Mouse (Mus musculus) T-cell, adult 66 days (primary cell): ENCODE results near the gene Tas2r105. TPM values are rescaled to one million over a fixed set of nuclear protein-coding genes. Genes with fewer than 3 reads are reported as not detected.

Experiments used
- total RNA-seq, 2 experiments: library from RNA; stranded (reverse); gene quantifications; 3 replicates in 1 of 2; 4 replicates in 1 of 2; pipeline ENCODE4 v1.2.4; 2023

The Tas2r105 gene
- not detected for total RNA-seq

DNA sequence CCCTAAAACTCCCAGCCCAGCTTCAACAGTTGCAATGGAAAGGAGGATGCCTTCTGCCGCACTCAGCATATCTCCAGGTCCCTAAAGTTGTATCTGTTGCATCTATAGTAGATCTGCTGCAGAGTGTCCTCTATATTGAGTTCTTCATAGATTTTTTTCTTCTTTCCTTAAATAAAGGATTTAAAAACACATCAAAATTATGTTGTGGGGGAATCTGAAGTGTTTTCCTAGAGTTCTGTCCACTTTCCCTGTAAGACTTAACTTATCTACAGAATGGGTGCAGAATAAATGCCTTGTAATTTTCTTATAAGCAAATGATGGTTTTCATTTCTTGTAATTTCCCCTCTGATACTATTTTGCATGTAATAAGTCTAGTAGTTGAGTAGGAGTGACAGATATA is at the start of gene Tas2r105:
Gene Tas2r105, minus strand, starts transcription at position 101 of the 400 bp plus-strand sequence.

GRCm38 (mm10) chr6:131689963-131690362 is 2.7 kb upstream of the Tas2r105 start, which contains the start of gene Tas2r114:
Gene Tas2r114, minus strand, starts transcription at chr6:131690063.

GRCm38 (mm10) chr6:131685644-131686043 is 1.7 kb downstream of the Tas2r105 start, which contains the start of gene Tas2r104:
Gene Tas2r104, minus strand, starts transcription at chr6:131685744.

GRCm38 (mm10) chr6:131678786-131679185 is 8.5 kb downstream of the Tas2r105 start, which contains the start of gene Tas2r106:
Gene Tas2r106, minus strand, starts transcription at chr6:131678886.

GRCm38 (mm10) chr6:131660049-131660448 is 27.2 kb downstream of the Tas2r105 start, which contains the start of gene Tas2r107:
Gene Tas2r107, minus strand, starts transcription at chr6:131660149.

Other genes starting within 250 kb of the Tas2r105 start
- gene 5430401F13Rik, start 201.1 kb downstream of the Tas2r105 start, total RNA-seq, result not detected
- gene Gm6619, start 201.1 kb downstream of the Tas2r105 start, total RNA-seq, result not detected
- not detected for gene Tas2r130, start 56.6 kb downstream of the Tas2r105 start, total RNA-seq
- not detected for gene Tas2r107, start 27.3 kb downstream of the Tas2r105 start, total RNA-seq
- not detected for gene Tas2r106, start 8.6 kb downstream of the Tas2r105 start, total RNA-seq
- not detected for gene Tas2r104, start 1.8 kb downstream of the Tas2r105 start, total RNA-seq
- gene Tas2r114, start 2.6 kb upstream of the Tas2r105 start, total RNA-seq, result not detected